Mouse (Mus musculus) frontal cortex, postnatal 14 days (tissue): ENCODE data around the gene Tmem108.

ENCODE experiments used
- DNase-seq, 2 experiments: peaks; one replicate each; pipeline ENCODE4 v3.0.0; 2022; ENCODE audit warnings: low spot score in 2 of 2

The Tmem108 gene

DNA sequence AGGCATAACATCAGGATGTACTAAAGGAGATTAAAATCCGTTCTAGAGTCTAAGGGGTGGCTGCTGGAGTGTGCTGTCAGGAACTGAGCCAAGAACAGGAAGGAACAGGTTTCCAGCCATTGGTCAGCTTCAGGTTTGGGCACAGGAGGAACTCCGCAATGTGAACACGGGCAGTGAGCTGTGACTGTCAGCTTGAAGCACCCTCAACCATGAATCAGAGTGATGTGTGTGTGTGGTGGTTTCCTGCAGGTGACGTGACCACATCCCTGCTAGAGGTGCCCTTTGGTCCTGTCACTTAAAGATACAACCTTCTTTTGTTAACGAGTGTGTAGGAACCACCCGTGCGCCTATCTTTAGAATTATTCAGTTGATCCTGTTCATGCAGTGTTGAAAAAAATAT lies 312.5 kb downstream of the Tmem108 start:
- no peak for DNase-seq

DNA sequence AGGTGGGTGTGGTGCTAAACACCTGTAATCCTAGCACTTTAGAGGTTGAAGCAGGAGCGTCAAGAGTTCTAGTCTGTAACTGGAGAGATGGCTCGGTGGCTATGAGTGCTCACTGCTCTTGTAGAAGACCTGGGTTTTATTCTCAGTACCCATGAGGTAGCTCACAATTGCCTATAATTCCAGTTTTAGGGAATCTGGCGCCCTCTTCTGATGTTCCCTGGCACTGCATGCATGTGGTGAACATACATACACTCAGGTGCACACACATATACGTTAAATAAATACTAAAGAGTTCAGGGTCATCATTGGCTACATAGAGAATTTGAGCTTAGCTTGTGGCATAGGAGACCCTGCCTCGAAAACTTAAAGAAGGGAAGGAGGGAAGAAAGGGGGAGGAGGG lies 317.0 kb downstream of the Tmem108 start:
- no peak for DNase-seq

GRCm38 (mm10) chr9:103443824-103444185 lies 317.8 kb downstream of the Tmem108 start:
- no peak for DNase-seq

GRCm38 (mm10) chr9:103443121-103443823 lies 318.4 kb downstream of the Tmem108 start:
- DNase-seq, result no peak

- no peak for DNase-seq
Observed at GRCm38 (mm10) chr9:103440597-103440996, 321.0 kb downstream of the Tmem108 start.

- no peak for DNase-seq
Observed at GRCm38 (mm10) chr9:103437104-103437503, 324.5 kb downstream of the Tmem108 start.

GRCm38 (mm10) chr9:103434116-103434515 lies 327.5 kb downstream of the Tmem108 start:
- no peak for DNase-seq
